ENCODE assay signal across 18 mouse cellular contexts in genomic region chr7:45040851-45041250, GRCm38 (mm10).
"Had no signal": no experiment of that assay in that cellular context is flagged by ENCODE, and none has a peak within 500 bp of the region (broad histone marks: within the 10 kb centered on the region; RNA-seq: fewer than 3 reads in every experiment).

No protein-coding gene starts in this region.

- H3K4me3 ChIP-seq: layer of hippocampus, adult 2 months; limb, embryonic 10.5 days; limb, embryonic 13.5 days; liver, embryonic 12.5 days; liver, embryonic 15.5 days; lung, embryonic 15.5 days; midbrain, embryonic 15.5 days; myocyte; neural tube, embryonic 13.5 days had no signal

- H3K27ac ChIP-seq: kidney, postnatal 0 days; layer of hippocampus, adult 2 months; limb, embryonic 10.5 days; limb, embryonic 13.5 days; liver, embryonic 12.5 days; liver, embryonic 15.5 days; lung, embryonic 15.5 days; midbrain, embryonic 15.5 days; neural tube, embryonic 13.5 days had no signal

- ATAC-seq: liver, embryonic 12.5 days; midbrain, embryonic 15.5 days had no signal

- DNase-seq: kidney, postnatal 25 days; layer of hippocampus, adult 9-11 months; liver; lung, adult 18-20 months; lung, postnatal 10 days; lung, postnatal 4 days; retina, postnatal 1 day; thymus, postnatal 25 days had no signal
